Comparison of ENCODE assay signal across 11 mouse cellular contexts in the genomic region with DNA sequence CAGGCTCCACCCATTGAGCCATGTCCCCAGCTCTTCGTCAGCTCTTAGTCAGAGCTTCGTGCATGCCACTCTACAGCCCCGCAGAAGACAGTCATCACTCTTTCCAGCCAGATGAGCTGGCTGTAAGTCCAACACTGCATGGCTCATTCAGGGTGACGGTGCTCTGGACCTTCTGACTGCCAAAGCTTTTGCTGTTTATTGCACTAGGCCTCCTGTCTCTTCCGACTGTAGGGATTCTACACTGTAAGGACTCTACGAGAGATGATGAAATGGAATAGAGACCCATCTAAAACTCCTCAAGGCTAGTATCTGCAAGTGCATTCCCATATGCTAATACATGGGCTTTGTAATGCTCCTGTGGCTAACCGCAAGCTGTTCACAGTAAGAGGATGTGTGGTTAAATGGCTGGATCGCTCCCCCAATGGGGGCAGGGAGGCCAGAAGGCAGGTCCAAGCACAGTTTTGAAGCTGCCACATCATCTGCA.
DNase-seq lines count a peak whose midpoint lies in the region; ATAC-seq lines count a peak whose summit lies in the region.
"Had no signal": no experiment of that assay in that cellular context is flagged by ENCODE, and none has a peak within 500 bp of the region (broad histone marks: within the 10 kb centered on the region; RNA-seq: fewer than 3 reads in every experiment).

No protein-coding gene starts in this region.

- no peaks in the 10 kb centered on the region for H3K27me3 ChIP-seq in embryonic facial prominence, embryonic 14.5 days (replicated peaks; ENCODE audit: control insufficient read depth, insufficient read depth, low read length)
- no peaks in the 10 kb centered on the region for H3K27me3 ChIP-seq in embryonic facial prominence, embryonic 10.5 days (replicated peaks; ENCODE audit: low read depth, poor library complexity, severe bottlenecking)

- H3K36me3 ChIP-seq in embryonic facial prominence, embryonic 14.5 days (ENCODE audit: control insufficient read depth, insufficient read depth, low read length): 0 out of 2 replicates have a peak, but pooled peaks cover 4% of the 10 kb centered on the region
- H3K36me3 ChIP-seq in embryonic facial prominence, embryonic 10.5 days (replicated peaks): peaks cover 15% of the 10 kb centered on the region

- DNase-seq in embryonic facial prominence, embryonic 14.5 days (ENCODE audit: low spot score): peak; percentile 44
- DNase-seq in embryonic facial prominence, embryonic 10.5 days (ENCODE audit: low spot score): no peak
- peak; percentile 9 for DNase-seq in thymus, postnatal 25 days
- DNase-seq in thymus, postnatal 4 days: no peak
- DNase-seq in kidney, adult 8-10 months: no peak
- DNase-seq in cerebellum, postnatal 14 days: no peak
- DNase-seq: gastrocnemius, postnatal 36 days; heart, postnatal 14 days; thymus, adult 18-20 months had no signal

- no peaks in the 10 kb centered on the region for H3K4me1 ChIP-seq in embryonic facial prominence, embryonic 14.5 days (ENCODE audit: control insufficient read depth, insufficient read depth, low read length)
- H3K4me1 ChIP-seq in embryonic facial prominence, embryonic 10.5 days: peaks cover 10% of the 10 kb centered on the region

- H3K9me3 ChIP-seq in embryonic facial prominence, embryonic 14.5 days (ENCODE audit: control insufficient read depth, low read length): no peaks in the 10 kb centered on the region
- no peaks in the 10 kb centered on the region for H3K9me3 ChIP-seq in embryonic facial prominence, embryonic 10.5 days

- H3K4me3 ChIP-seq in embryonic facial prominence, embryonic 14.5 days (ENCODE audit: low read depth, low read length): no peak overlapping the region
- no peak overlapping the region for H3K4me3 ChIP-seq in embryonic facial prominence, embryonic 10.5 days

- no peak overlapping the region for H3K27ac ChIP-seq in embryonic facial prominence, embryonic 14.5 days (replicated peaks; ENCODE audit: low read depth, low read length)
- H3K27ac ChIP-seq in embryonic facial prominence, embryonic 10.5 days (replicated peaks): no peak overlapping the region

- 86% methylated on average over 8 of the region's 8 CpGs for WGBS in embryonic facial prominence, embryonic 14.5 days
- WGBS in embryonic facial prominence, embryonic 10.5 days: 86% methylated on average over 8 of the region's 8 CpGs

- H3K9ac ChIP-seq in embryonic facial prominence, embryonic 14.5 days (ENCODE audit: low read depth, low read length): 0 out of 2 replicates have a peak overlapping the region, but pooled peaks have one; percentile 5

- no peak for ATAC-seq in embryonic facial prominence, embryonic 14.5 days (ENCODE audit: low read depth)
- ATAC-seq in common myeloid progenitor, adult 5-6 weeks (replicated peaks; ENCODE audit: low read depth, poor library complexity, severe bottlenecking): peak; percentile 93
- peak; percentile 9; the same call in 1 of the 2 replicates for ATAC-seq in neutrophil, adult 5-6 weeks (ENCODE audit: extremely low read depth, insufficient number of reproducible peaks, low FRiP score, poor library complexity, severe bottlenecking)

- H3K4me2 ChIP-seq in embryonic facial prominence, embryonic 14.5 days (ENCODE audit: low read depth, low read length): no peak overlapping the region

Comparison
In these comparisons a context has a peak if more than half of its experiments do, and no peak if none do; other contexts are left out.
1. DNase-seq: peak in embryonic facial prominence, embryonic 14.5 days (single experiment) and thymus, postnatal 25 days (single experiment); none in embryonic facial prominence, embryonic 10.5 days (single experiment), thymus, postnatal 4 days (single experiment), kidney, adult 8-10 months (0 of 2) and cerebellum, postnatal 14 days (0 of 2).